Mouse (Mus musculus): ENCODE data around the gene Gm20388. TPM values are rescaled to one million over a fixed set of nuclear protein-coding genes. Genes with fewer than 3 reads are reported as not detected.

Gm20388 gene
- polyA plus RNA-seq, 1 experiment, result 23.9 TPM

- H3K4me3 ChIP-seq (ENCODE audit: insufficient read depth, low read length), result no peak overlapping the region
- TF ChIP-seq CTCF (IDR thresholded peaks at IDR 0.05; ENCODE audit: extremely low read depth, insufficient read depth, low read length), result no peak
- H3K27ac ChIP-seq (ENCODE audit: insufficient read depth, low read length), result no peak overlapping the region
- no peaks in the 10 kb centered on the region for H3K4me1 ChIP-seq (ENCODE audit: control insufficient read depth, insufficient read depth, low read length)
These were observed 2904.0 kb downstream of the Gm20388 start for GRCm38 (mm10) chr8:122814608-122815007.

GRCm38 (mm10) chr8:122816965-122817364 is 2906.3 kb downstream of the Gm20388 start:
- TF ChIP-seq POLR2A (IDR thresholded peaks at IDR 0.05; ENCODE audit: extremely low read depth, insufficient read depth, low read length) (no peak), CTCF (IDR thresholded peaks at IDR 0.05; ENCODE audit: extremely low read depth, insufficient read depth, low read length) (no peak)

GRCm38 (mm10) chr8:122817724-122818496 is 2907.3 kb downstream of the Gm20388 start:
- no peaks in the 10 kb centered on the region for H3K4me1 ChIP-seq (ENCODE audit: control insufficient read depth, insufficient read depth, low read length)
- TF ChIP-seq CTCF (IDR thresholded peaks at IDR 0.05; ENCODE audit: extremely low read depth, insufficient read depth, low read length) (no peak), POLR2A (IDR thresholded peaks at IDR 0.05; ENCODE audit: extremely low read depth, insufficient read depth, low read length) (no peak)
- no peak overlapping the region for H3K4me3 ChIP-seq (ENCODE audit: insufficient read depth, low read length)
- H3K27ac ChIP-seq (ENCODE audit: insufficient read depth, low read length), result no peak overlapping the region

More at GRCm38 (mm10) chr8:122816965-122817364, 2906.3 kb downstream of the Gm20388 start:
- Histone ChIP-seq H3K27ac (ENCODE audit: insufficient read depth, low read length) (no peak overlapping the region), H3K4me3 (ENCODE audit: insufficient read depth, low read length) (no peak overlapping the region), H3K4me1 (ENCODE audit: control insufficient read depth, insufficient read depth, low read length) (no peaks in the 10 kb centered on the region)

- H3K27ac ChIP-seq (ENCODE audit: insufficient read depth, low read length), result no peak overlapping the region
- H3K4me3 ChIP-seq (ENCODE audit: insufficient read depth, low read length), result no peak overlapping the region
- TF ChIP-seq CTCF (IDR thresholded peaks at IDR 0.05; ENCODE audit: extremely low read depth, insufficient read depth, low read length) (no peak), POLR2A (IDR thresholded peaks at IDR 0.05; ENCODE audit: extremely low read depth, insufficient read depth, low read length) (no peak)
- H3K4me1 ChIP-seq (ENCODE audit: control insufficient read depth, insufficient read depth, low read length), result no peaks in the 10 kb centered on the region
These were observed 2909.1 kb downstream of the Gm20388 start for GRCm38 (mm10) chr8:122819776-122820175.

GRCm38 (mm10) chr8:122824571-122824970 is 2913.9 kb downstream of the Gm20388 start:
- TF ChIP-seq CTCF (IDR thresholded peaks at IDR 0.05; ENCODE audit: extremely low read depth, insufficient read depth, low read length) (no peak), POLR2A (IDR thresholded peaks at IDR 0.05; ENCODE audit: extremely low read depth, insufficient read depth, low read length) (no peak)
- Histone ChIP-seq H3K4me3 (ENCODE audit: insufficient read depth, low read length) (no peak overlapping the region), H3K4me1 (ENCODE audit: control insufficient read depth, insufficient read depth, low read length) (no peaks in the 10 kb centered on the region), H3K27ac (ENCODE audit: insufficient read depth, low read length) (no peak overlapping the region)

- Histone ChIP-seq H3K27ac (ENCODE audit: insufficient read depth, low read length) (no peak overlapping the region), H3K4me3 (ENCODE audit: insufficient read depth, low read length) (no peak overlapping the region), H3K4me1 (ENCODE audit: control insufficient read depth, insufficient read depth, low read length) (no peaks in the 10 kb centered on the region)
- TF ChIP-seq CTCF (IDR thresholded peaks at IDR 0.05; ENCODE audit: extremely low read depth, insufficient read depth, low read length) (no peak), POLR2A (IDR thresholded peaks at IDR 0.05; ENCODE audit: extremely low read depth, insufficient read depth, low read length) (no peak)
These were observed 2914.3 kb downstream of the Gm20388 start for GRCm38 (mm10) chr8:122824986-122825385.

GRCm38 (mm10) chr8:122825408-122825807 is 2914.8 kb downstream of the Gm20388 start:
- Histone ChIP-seq H3K4me1 (ENCODE audit: control insufficient read depth, insufficient read depth, low read length) (no peaks in the 10 kb centered on the region), H3K4me3 (ENCODE audit: insufficient read depth, low read length) (no peak overlapping the region), H3K27ac (ENCODE audit: insufficient read depth, low read length) (no peak overlapping the region)
- TF ChIP-seq CTCF (IDR thresholded peaks at IDR 0.05; ENCODE audit: extremely low read depth, insufficient read depth, low read length) (no peak), POLR2A (IDR thresholded peaks at IDR 0.05; ENCODE audit: extremely low read depth, insufficient read depth, low read length) (no peak)

- TF ChIP-seq POLR2A (IDR thresholded peaks at IDR 0.05; ENCODE audit: extremely low read depth, insufficient read depth, low read length) (no peak), CTCF (IDR thresholded peaks at IDR 0.05; ENCODE audit: extremely low read depth, insufficient read depth, low read length) (no peak)
- no peak overlapping the region for H3K4me3 ChIP-seq (ENCODE audit: insufficient read depth, low read length)
- no peaks in the 10 kb centered on the region for H3K4me1 ChIP-seq (ENCODE audit: control insufficient read depth, insufficient read depth, low read length)
- no peak overlapping the region for H3K27ac ChIP-seq (ENCODE audit: insufficient read depth, low read length)
These were observed 2918.8 kb downstream of the Gm20388 start for GRCm38 (mm10) chr8:122829396-122829795.

GRCm38 (mm10) chr8:122830349-122831061 is 2919.9 kb downstream of the Gm20388 start:
- H3K27ac ChIP-seq (ENCODE audit: insufficient read depth, low read length), result no peak overlapping the region
- peak; percentile 99 for TF ChIP-seq CTCF (IDR thresholded peaks at IDR 0.05; ENCODE audit: extremely low read depth, insufficient read depth, low read length)
- TF ChIP-seq POLR2A (IDR thresholded peaks at IDR 0.05; ENCODE audit: extremely low read depth, insufficient read depth, low read length), result no peak
- H3K4me1 ChIP-seq (ENCODE audit: control insufficient read depth, insufficient read depth, low read length), result no peaks in the 10 kb centered on the region
- H3K4me3 ChIP-seq (ENCODE audit: insufficient read depth, low read length), result no peak overlapping the region

GRCm38 (mm10) chr8:122834416-122834815 is 2923.8 kb downstream of the Gm20388 start:
- no peaks in the 10 kb centered on the region for H3K4me1 ChIP-seq (ENCODE audit: control insufficient read depth, insufficient read depth, low read length)
- no peak overlapping the region for H3K4me3 ChIP-seq (ENCODE audit: insufficient read depth, low read length)
- TF ChIP-seq CTCF (IDR thresholded peaks at IDR 0.05; ENCODE audit: extremely low read depth, insufficient read depth, low read length) (no peak), POLR2A (IDR thresholded peaks at IDR 0.05; ENCODE audit: extremely low read depth, insufficient read depth, low read length) (no peak)
- no peak overlapping the region for H3K27ac ChIP-seq (ENCODE audit: insufficient read depth, low read length)

All from cortical plate, adult 2 months (tissue).